Mouse (Mus musculus) liver, postnatal 0 days (tissue): ENCODE results near the gene Pcgf2. TPM values are rescaled to one million over a fixed set of nuclear protein-coding genes. Genes with fewer than 3 reads are reported as not detected.

Experiments
- ATAC-seq: fragments of 200-750 bp; cut with Nextera tagmentation; 2 replicates; pipeline ENCODE4 v1.8.0; 2017; ENCODE audit warnings: mild to moderate bottlenecking, moderate library complexity
- DNase-seq: peaks from one replicate; pipeline ENCODE4 v3.0.0-alpha.2; 2016
- H3K27ac ChIP-seq: fragments of 300-500 bp; sonication (generic); 2 replicates; pipeline ENCODE4 v1.5.1; 2014; ENCODE audit warnings: antibody characterized with exemption, moderate library complexity, mild to moderate bottlenecking, low read depth
- H3K27me3 ChIP-seq: fragments of 300-500 bp; sonication (generic); 2 replicates; pipeline ENCODE4 v1.6.1; 2014; ENCODE audit warnings: low read length, control low read depth, mixed read lengths; ENCODE audit not compliant: insufficient read depth
- H3K36me3 ChIP-seq: fragments of 300-500 bp; sonication (generic); replicated peaks from 2 replicates; pipeline ENCODE4 v1.6.1; 2014; ENCODE audit warnings: mild to moderate bottlenecking, control low read depth, low read length, moderate library complexity, mixed read lengths; ENCODE audit not compliant: insufficient read depth
- H3K4me1 ChIP-seq: fragments of 300-500 bp; sonication (generic); 2 replicates; pipeline ENCODE4 v1.6.1; 2014; ENCODE audit warnings: antibody characterized with exemption, mild to moderate bottlenecking, control low read depth; ENCODE audit not compliant: insufficient read depth
- H3K4me2 ChIP-seq: fragments of 300-500 bp; sonication (generic); 2 replicates; pipeline ENCODE4 v1.6.1; 2014; ENCODE audit warnings: low read depth, mild to moderate bottlenecking, low read length, moderate library complexity, mixed read lengths
- H3K4me3 ChIP-seq: fragments of 300-500 bp; sonication (generic); 2 replicates; pipeline ENCODE4 v1.5.1; 2014; ENCODE audit warnings: low read depth, low read length
- H3K9ac ChIP-seq: fragments of 300-500 bp; sonication (generic); replicated peaks from 2 replicates; pipeline ENCODE4 v1.6.1; 2014; ENCODE audit warnings: mild to moderate bottlenecking, moderate library complexity
- H3K9me3 ChIP-seq: fragments of 300-500 bp; sonication (generic); 2 replicates; pipeline ENCODE4 v1.6.1; 2016; ENCODE audit warnings: mild to moderate bottlenecking, control low read depth, low read length, mixed read lengths
- CTCF ChIP-seq: sonication (generic); IDR thresholded peaks from 2 replicates; pipeline ENCODE4 v1.5.1; 2016; ENCODE audit warnings: antibody characterized with exemption, low read depth
- EP300 ChIP-seq: IDR thresholded peaks from 2 replicates; pipeline ENCODE4 v1.6.1; 2016; ENCODE audit warnings: antibody characterized with exemption, low read depth, mild to moderate bottlenecking
- WGBS: fragments of 180-500 bp; shearing (Covaris S2); extraction: QIAGEN DNeasy Blood & Tissue Kit; methylation state at CpG from one replicate; pipeline ENCODE4 v1.1.7; 2014; ENCODE audit not compliant: insufficient replicate concordance; 5-methylcytosine and 5-hydroxymethylcytosine counted together
- polyA plus RNA-seq: library from polyadenylated mRNA; unstranded; fragments of >200 nt; fragmentation: Nextera tagmentation; extraction: Ambion mirVana; gene quantifications from 2 replicates; pipeline ENCODE4 v1.2.1, GENCODE M21; 2015

Gene Pcgf2
- polyA plus RNA-seq, 1 experiment from 2014 or later: 1.9 TPM

GRCm38 (mm10) chr11:97703039-97703826 is 2.9 kb upstream of the Pcgf2 start, which contains the start of gene Psmb3:
Gene Psmb3 (plus strand): TSS chr11:97703399.
- WGBS: under 1% methylated on average over 35 of the region's 35 CpGs
- ATAC-seq (peak; percentile 90), DNase-seq (peak; percentile 96)
- peak within 1 kb of the TSS; percentile 90 for H3K4me2 ChIP-seq
- peaks cover 34% of the 10 kb centered on the region for H3K4me1 ChIP-seq
- peaks cover 35% of the 10 kb centered on the region for H3K27me3 ChIP-seq
- no peak for TF ChIP-seq CTCF
- TF ChIP-seq EP300: peak; percentile 72
- H3K36me3 ChIP-seq: peaks cover 27% of the 10 kb centered on the region
- peak within 1 kb of the TSS; percentile 88 for H3K27ac ChIP-seq
- H3K9me3 ChIP-seq: no peaks in the 10 kb centered on the region
- peak within 1 kb of the TSS; percentile 82 for H3K4me3 ChIP-seq
- H3K9ac ChIP-seq: peak within 1 kb of the TSS; percentile 84

DNA sequence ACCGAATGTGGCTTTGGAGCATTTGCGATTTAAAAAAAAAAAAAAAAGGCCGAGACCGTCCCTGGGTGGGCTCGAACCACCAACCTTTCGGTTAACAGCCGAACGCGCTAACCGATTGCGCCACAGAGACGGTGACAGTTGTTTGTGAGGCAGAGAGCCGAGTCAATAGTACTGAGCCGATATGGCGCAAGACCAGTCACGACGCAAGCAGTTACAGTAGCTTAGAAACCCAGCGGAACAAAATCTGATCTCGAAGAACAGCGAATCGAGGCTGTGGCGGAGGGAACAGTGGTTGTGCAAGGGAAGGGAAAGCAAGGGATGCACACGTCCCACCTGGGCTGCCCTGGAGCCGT is 2.1 kb upstream of the Pcgf2 start:
- DNase-seq (peak; percentile 90), ATAC-seq (peak; percentile 20; the same call in 1 of the 2 replicates)
- WGBS: under 1% methylated on average over 24 of the region's 24 CpGs
- peak overlapping the region; percentile 22 for H3K9ac ChIP-seq
- peak overlapping the region; percentile 82 for H3K4me3 ChIP-seq
- TF ChIP-seq CTCF: no peak
- TF ChIP-seq EP300: no peak; the same call in 1 of the 2 replicates
- peaks cover 38% of the 10 kb centered on the region for H3K4me1 ChIP-seq
- H3K27ac ChIP-seq: peak overlapping the region; percentile 77
- peak overlapping the region; percentile 90 for H3K4me2 ChIP-seq
- H3K36me3 ChIP-seq: peaks cover 20% of the 10 kb centered on the region
- no peaks in the 10 kb centered on the region for H3K9me3 ChIP-seq
- peaks cover 38% of the 10 kb centered on the region for H3K27me3 ChIP-seq

GRCm38 (mm10) chr11:97701581-97702392 is 1.5 kb upstream of the Pcgf2 start:
- H3K27me3 ChIP-seq: peaks cover 38% of the 10 kb centered on the region
- H3K27ac ChIP-seq: no peak overlapping the region
- WGBS: 40% methylated on average over 15 of the region's 15 CpGs
- no peak for ATAC-seq
- TF ChIP-seq EP300 (no peak), CTCF (no peak)
- peaks cover 15% of the 10 kb centered on the region for H3K36me3 ChIP-seq
- no peaks in the 10 kb centered on the region for H3K9me3 ChIP-seq
- peak overlapping the region; percentile 90 for H3K4me2 ChIP-seq
- H3K9ac ChIP-seq: no peak overlapping the region
- no peak for DNase-seq
- H3K4me1 ChIP-seq: peaks cover 38% of the 10 kb centered on the region
- H3K4me3 ChIP-seq: peak overlapping the region; percentile 82

DNA sequence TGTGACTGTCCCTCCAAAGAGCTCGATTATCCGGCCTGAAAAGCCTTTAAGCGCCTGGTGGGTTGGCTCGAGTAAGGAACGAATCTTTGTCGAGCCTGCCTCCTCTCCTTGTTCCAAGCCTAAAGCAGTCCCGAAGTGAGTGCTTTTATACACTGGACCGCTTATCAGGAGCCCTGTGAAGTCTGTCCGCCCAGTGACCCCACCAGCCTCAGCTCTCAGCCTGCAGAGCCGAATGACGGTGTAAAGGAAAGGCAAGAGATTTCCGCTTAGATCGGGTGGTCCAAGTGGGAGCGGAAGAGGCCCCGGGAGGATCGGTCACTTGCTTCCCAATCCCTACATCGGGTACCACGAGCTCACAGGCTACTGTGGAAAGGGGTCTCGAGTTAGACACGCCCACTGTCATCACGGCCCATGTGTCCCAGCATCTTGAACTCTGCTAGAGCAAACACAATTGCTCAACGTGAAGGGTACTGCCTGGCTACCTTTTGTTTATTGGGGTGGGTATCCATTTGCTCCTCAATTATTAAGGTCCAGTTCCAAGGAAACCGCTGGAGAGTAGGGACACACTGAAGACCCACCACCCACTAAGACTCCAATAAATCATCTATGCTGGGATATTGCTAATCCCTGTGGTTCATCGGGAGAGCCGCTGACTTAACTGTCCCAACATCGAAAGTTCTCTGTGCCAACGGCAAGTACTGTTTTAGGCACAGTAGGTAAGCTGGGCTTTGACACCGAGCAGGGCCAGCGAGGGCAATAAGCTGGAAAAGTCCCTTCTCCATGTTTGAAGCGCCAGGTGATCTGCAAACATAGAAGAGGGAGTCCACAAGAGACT is 666 bp upstream of the Pcgf2 start:
- ATAC-seq (no peak), DNase-seq (no peak)
- 16% methylated on average over 30 of the region's 30 CpGs for WGBS
- Histone ChIP-seq H3K27ac (peak overlapping the region; percentile 49; the same call in 1 of the 2 replicates), H3K9ac (peak overlapping the region; percentile 32), H3K9me3 (no peaks in the 10 kb centered on the region), H3K4me2 (peak overlapping the region; percentile 91), H3K4me1 (peaks cover 40% of the 10 kb centered on the region), H3K27me3 (peaks cover 38% of the 10 kb centered on the region), H3K36me3 (peaks cover 7% of the 10 kb centered on the region; the same call in 1 of the 2 replicates), H3K4me3 (peak overlapping the region; percentile 62)
- TF ChIP-seq EP300: no peak
- no peak for TF ChIP-seq CTCF

GRCm38 (mm10) chr11:97699626-97700002 is 683 bp downstream of the Pcgf2 start:
- Histone ChIP-seq H3K4me1 (peaks cover 45% of the 10 kb centered on the region), H3K27ac (peak overlapping the region; percentile 49), H3K27me3 (peaks cover 38% of the 10 kb centered on the region), H3K36me3 (0 out of 2 replicates have a peak, but pooled peaks cover under 1% of the 10 kb centered on the region), H3K9me3 (no peaks in the 10 kb centered on the region), H3K9ac (peak overlapping the region; percentile 32), H3K4me2 (peak overlapping the region; percentile 91), H3K4me3 (peak overlapping the region; percentile 62)
- no peak for ATAC-seq
- WGBS: 0% methylated on average over 4 of the region's 9 CpGs
- TF ChIP-seq EP300: no peak
- TF ChIP-seq CTCF: no peak
- peak; percentile 76 for DNase-seq
